Mouse (Mus musculus) brain, embryonic 14.5 days (tissue): Measurements from ENCODE around the gene Qrich2.

Source experiments
- CTCF ChIP-seq: fragments of 200-500 bp; IDR thresholded peaks from 2 replicates; pipeline ENCODE4 v1.5.1; 2012; ENCODE audit warnings: inconsistent platforms, mild to moderate bottlenecking, moderate library complexity, borderline replicate concordance; ENCODE audit not compliant: insufficient read depth, insufficient read length; ENCODE audit errors: extremely low read depth
- POLR2A ChIP-seq: fragments of 200-500 bp; IDR thresholded peaks from 2 replicates; pipeline ENCODE4 v1.6.1; 2012; ENCODE audit warnings: mild to moderate bottlenecking, inconsistent platforms, borderline replicate concordance; ENCODE audit not compliant: poor library complexity, insufficient read depth, insufficient read length, severe bottlenecking; ENCODE audit errors: extremely low read depth

DNA sequence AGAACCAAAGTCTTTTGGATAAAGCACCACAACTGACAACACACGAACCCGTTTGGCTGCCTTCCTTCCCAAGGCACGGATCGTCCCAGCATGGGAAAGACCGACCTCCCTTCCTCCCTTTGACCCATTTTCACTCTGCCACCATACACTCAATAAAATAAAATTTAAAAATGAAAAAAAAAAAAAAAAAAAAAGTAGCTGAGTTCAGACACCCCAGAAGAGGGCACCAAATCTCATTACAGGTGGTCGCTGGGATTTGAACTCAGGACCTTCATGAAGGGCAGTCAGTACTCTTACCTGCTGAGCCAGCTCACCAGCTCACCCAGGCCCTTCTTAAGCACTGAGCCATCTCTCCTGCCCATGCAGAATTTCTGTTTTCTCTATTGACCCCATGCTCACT is 33.0 kb upstream of the Qrich2 start:
- TF ChIP-seq CTCF (no peak), POLR2A (no peak)
